Mouse (Mus musculus) thymus, adult 2 months (tissue): ENCODE data around the gene Wdr24.

Source experiments
- CTCF ChIP-seq: fragments of 200-500 bp; IDR thresholded peaks from 2 replicates; pipeline ENCODE4 v1.5.1; 2012; ENCODE audit warnings: mild to moderate bottlenecking, control low read depth, low read length, moderate library complexity, borderline replicate concordance; ENCODE audit not compliant: control insufficient read depth, poor library complexity, insufficient read depth; ENCODE audit errors: extremely low read depth
- POLR2A ChIP-seq: fragments of 200-500 bp; IDR thresholded peaks from 2 replicates; pipeline ENCODE4 v1.6.1; 2012; ENCODE audit warnings: mild to moderate bottlenecking, low read length, control low read depth, moderate library complexity; ENCODE audit not compliant: control insufficient read depth, poor library complexity, insufficient read depth; ENCODE audit errors: extremely low read depth

- no peak for TF ChIP-seq CTCF
- no peak for TF ChIP-seq POLR2A
Observed at GRCm38 (mm10) chr17:25867509-25867835, 44.0 kb downstream of the Wdr24 start.
